Mouse (Mus musculus) bone marrow macrophage, adult 2 months (primary cell): ENCODE data around the gene Ppm1g. TPM values are rescaled to one million over a fixed set of nuclear protein-coding genes. Genes with fewer than 3 reads are reported as not detected.
"Not testable (repeated sequence)": the region's sequence is repeated elsewhere in the genome, so short reads cannot be mapped to it uniquely, and the experiment has no call there.

Source experiments
- H3K27ac ChIP-seq: 2 replicates; pipeline ENCODE4 v1.5.1; 2012; ENCODE audit warnings: low read depth, low read length; ENCODE audit not compliant: insufficient read depth
- H3K4me1 ChIP-seq: 2 replicates; pipeline ENCODE4 v1.6.1; 2012; ENCODE audit warnings: low read length; ENCODE audit not compliant: control insufficient read depth, insufficient read depth
- H3K4me3 ChIP-seq: 2 replicates; pipeline ENCODE4 v1.5.1; 2012; ENCODE audit warnings: mild to moderate bottlenecking, low read length, moderate library complexity; ENCODE audit not compliant: insufficient read depth
- CTCF ChIP-seq: IDR thresholded peaks from 2 replicates; pipeline ENCODE4 v1.5.1; 2012; ENCODE audit warnings: low read depth, mild to moderate bottlenecking, low read length, moderate library complexity
- POLR2A ChIP-seq: IDR thresholded peaks from 2 replicates; pipeline ENCODE4 v1.6.1; 2012; ENCODE audit warnings: mild to moderate bottlenecking, low read depth, low read length, borderline replicate concordance
- polyA plus RNA-seq: library from polyadenylated mRNA; stranded (reverse); fragments of >200 nt; gene quantifications from 2 replicates; pipeline ENCODE4 v1.2.4, GENCODE M21; 2012; ENCODE audit not compliant: missing spikeins, insufficient read depth, insufficient read length

Ppm1g gene
- polyA plus RNA-seq, 1 experiment: 67.7 TPM

- H3K4me1 ChIP-seq: peaks cover 6% of the 10 kb centered on the region
- H3K27ac ChIP-seq: peak overlapping the region; percentile 82
- H3K4me3 ChIP-seq: peak overlapping the region; percentile 84
- no peak for TF ChIP-seq POLR2A
- TF ChIP-seq CTCF: peak; percentile 31; the same call in 1 of the 2 replicates
Observed at GRCm38 (mm10) chr5:31221304-31221945, 938 bp upstream of the Ppm1g start.

DNA sequence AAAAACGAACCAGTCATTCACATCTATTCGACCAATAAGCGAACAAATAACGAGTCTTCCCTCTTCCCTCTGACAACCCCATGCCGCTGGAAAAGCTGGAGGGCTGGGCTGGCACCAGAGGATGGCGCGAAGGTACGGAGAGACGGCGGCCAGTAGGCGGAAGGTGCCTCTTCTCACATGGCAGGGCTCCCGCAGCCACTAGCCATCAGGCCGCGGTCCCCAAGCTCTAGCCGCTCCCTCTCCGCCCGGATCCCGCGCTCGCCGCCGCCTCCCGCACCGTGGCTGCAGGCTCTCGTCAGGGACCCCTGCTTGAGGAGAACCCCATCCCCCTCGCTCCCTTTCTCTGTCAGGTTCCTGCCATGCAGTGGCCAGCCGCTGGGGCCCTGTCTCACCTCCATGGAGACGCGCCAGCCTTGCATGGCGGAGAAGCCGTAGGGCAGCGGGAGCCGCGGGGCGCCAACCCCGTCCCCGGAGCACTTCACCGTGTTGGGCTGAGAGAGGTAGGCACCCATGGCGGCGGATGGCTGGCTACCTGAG, 508 bp downstream of the Ppm1g start:
- TF ChIP-seq CTCF: 0 out of 2 replicates have a peak, but pooled peaks have one; percentile 5
- no peak for TF ChIP-seq POLR2A
- peak overlapping the region; percentile 73 for H3K27ac ChIP-seq
- H3K4me1 ChIP-seq: peaks cover 6% of the 10 kb centered on the region
- H3K4me3 ChIP-seq: peak overlapping the region; percentile 98

GRCm38 (mm10) chr5:31219474-31219873, 1.0 kb downstream of the Ppm1g start:
- peak overlapping the region; percentile 98 for H3K4me3 ChIP-seq
- TF ChIP-seq CTCF (no peak), POLR2A (no peak)
- peak overlapping the region; percentile 73 for H3K27ac ChIP-seq
- H3K4me1 ChIP-seq: peaks cover 9% of the 10 kb centered on the region

- Histone ChIP-seq H3K4me3 (peak overlapping the region; percentile 18), H3K4me1 (peaks cover 9% of the 10 kb centered on the region), H3K27ac (no peak overlapping the region)
- TF ChIP-seq CTCF (no peak), POLR2A (no peak)
Observed at GRCm38 (mm10) chr5:31219070-31219469, 1.4 kb downstream of the Ppm1g start.

GRCm38 (mm10) chr5:31218294-31218693, 2.2 kb downstream of the Ppm1g start:
- Histone ChIP-seq H3K4me3 (no peak overlapping the region), H3K4me1 (peaks cover 9% of the 10 kb centered on the region), H3K27ac (no peak overlapping the region)
- no peak for TF ChIP-seq POLR2A
- TF ChIP-seq CTCF: no peak

GRCm38 (mm10) chr5:31216554-31216953, 3.9 kb downstream of the Ppm1g start:
- not testable (repeated sequence) for H3K27ac ChIP-seq, H3K4me3 ChIP-seq
- peaks cover 12% of the 10 kb centered on the region for H3K4me1 ChIP-seq

DNA sequence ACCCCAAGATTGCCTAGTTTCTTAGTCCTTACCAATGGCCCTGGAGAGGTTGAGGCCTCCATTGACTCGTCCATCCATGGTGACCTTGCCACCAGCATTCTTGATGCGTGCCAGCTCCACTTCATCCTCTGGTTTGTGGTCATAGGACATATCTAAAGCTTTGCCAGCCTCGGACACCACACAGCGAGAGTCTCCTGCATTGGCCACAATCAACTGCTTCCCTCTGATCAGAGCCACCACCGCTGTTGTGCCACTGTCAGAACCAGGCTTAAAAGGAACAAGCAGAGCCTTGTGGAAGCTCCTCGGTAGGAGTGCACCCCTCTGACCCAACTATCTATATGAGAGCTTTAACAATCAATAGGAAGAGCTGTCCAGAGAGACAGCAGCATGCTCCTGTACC, 16.1 kb downstream of the Ppm1g start:
- peaks cover 6% of the 10 kb centered on the region for H3K4me1 ChIP-seq
- no peak overlapping the region for H3K4me3 ChIP-seq
- TF ChIP-seq POLR2A (no peak), CTCF (no peak)
- no peak overlapping the region for H3K27ac ChIP-seq

- Histone ChIP-seq H3K27ac (no peak overlapping the region), H3K4me1 (peaks cover 11% of the 10 kb centered on the region), H3K4me3 (no peak overlapping the region)
- TF ChIP-seq CTCF (no peak), POLR2A (no peak)
Observed at GRCm38 (mm10) chr5:31203866-31204265, 16.6 kb downstream of the Ppm1g start.

GRCm38 (mm10) chr5:31202933-31203332, 17.6 kb downstream of the Ppm1g start:
- peak overlapping the region; percentile 83 for H3K27ac ChIP-seq
- no peak for TF ChIP-seq CTCF
- peak overlapping the region; percentile 65 for H3K4me3 ChIP-seq
- H3K4me1 ChIP-seq: peaks cover 17% of the 10 kb centered on the region

DNA sequence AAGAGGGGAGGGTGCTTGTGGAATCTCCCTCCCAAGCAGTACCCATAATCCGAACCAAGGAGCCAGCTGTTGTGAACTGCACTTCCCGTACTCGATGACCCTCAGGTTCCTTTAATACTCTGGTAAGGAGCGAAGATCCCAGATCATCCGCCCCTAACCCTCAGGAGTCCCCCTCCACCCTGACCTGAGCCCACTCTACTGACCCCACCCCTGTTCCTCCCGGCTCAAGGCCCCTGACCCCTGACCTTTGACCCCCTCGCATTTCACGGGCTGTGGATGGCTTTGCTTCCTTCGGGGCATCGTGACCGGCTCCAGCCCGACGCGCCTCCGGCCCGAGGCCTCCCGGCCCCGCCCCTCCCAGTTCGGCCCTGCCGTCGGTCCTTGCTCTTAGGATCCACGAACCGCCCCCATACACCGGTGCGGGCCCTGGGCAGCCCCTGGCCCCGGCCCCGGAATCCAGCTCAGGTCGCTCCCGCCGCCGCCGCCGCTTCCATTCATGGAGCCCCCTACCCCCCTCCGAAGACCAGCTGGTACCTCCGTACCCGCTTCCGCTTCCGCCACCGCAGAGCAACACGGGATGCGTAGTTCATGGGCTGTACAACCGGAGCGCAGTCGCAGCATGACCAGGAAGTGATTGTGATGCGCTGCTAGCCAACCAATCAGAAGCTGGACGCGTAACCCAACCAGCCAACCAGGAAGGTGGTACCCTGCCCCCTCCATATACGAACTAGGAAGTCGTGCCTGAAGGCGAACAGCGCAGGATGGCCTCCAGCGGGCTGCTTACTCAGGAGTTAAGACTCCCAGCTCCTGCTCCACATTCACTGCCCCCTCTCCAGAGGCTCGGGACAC, 18.5 kb downstream of the Ppm1g start, which contains the start of gene Zfp513:
Gene Zfp513, minus strand, starts transcription at position 562 of the 849 bp plus-strand sequence.
- peaks cover 25% of the 10 kb centered on the region for H3K4me1 ChIP-seq
- TF ChIP-seq POLR2A (no peak), CTCF (no peak)
- H3K4me3 ChIP-seq: peak within 1 kb of the TSS; percentile 65
- H3K27ac ChIP-seq: peak within 1 kb of the TSS; percentile 85
